Mouse (Mus musculus) gastrocnemius, postnatal 4 days (tissue): Measurements from ENCODE around the gene Rabep1. TPM values are rescaled to one million over a fixed set of nuclear protein-coding genes. Genes with fewer than 3 reads are reported as not detected.
"Not testable (repeated sequence)": the region's sequence is repeated elsewhere in the genome, so short reads cannot be mapped to it uniquely, and the experiment has no call there.

ENCODE experiments used
- DNase-seq, 2 experiments: peaks; one replicate each; pipeline ENCODE4 v3.0.0; 2021 to 2022; ENCODE audit warnings: low spot score in 2 of 2, mixed read lengths in 2 of 2
- total RNA-seq, 2 experiments: library from RNA; stranded (reverse); gene quantifications; 2 replicates each; pipeline ENCODE4 v1.2.3; 2021

Gene Rabep1
- total RNA-seq, 2 experiments from 2014 or later: 39.4 to 40.7 TPM

DNA sequence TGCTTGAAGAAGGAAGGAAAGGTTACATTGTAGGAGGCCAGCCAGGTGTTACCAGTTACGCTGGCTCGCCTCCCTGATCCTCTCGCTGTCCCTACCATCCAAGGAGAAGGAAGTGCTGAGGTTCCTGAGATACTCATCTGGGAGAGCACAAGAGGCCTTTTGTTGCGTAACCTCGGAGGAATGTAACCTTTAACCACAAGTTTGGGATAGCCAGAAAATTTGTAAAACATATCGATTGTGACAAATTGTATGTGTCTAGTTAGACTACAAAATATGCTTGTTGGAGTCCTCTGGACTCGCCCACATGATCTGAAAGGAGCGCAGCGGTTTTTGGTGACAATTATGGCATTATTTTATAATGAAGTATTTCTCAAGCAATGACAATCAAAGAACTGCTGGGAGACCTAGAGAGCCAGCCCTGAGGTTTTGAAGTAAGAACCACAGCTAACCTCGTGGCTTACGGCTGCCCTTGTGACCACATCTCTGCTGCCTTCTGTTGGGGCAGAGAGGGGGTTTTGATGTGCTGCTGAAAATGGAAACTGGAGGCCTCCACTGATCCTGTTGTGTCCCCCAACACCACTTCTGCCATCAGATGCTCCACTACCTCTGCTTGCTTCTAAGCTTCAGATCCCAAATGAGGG lies 15.5 kb upstream of the Rabep1 start:
- DNase-seq: no peak

DNA sequence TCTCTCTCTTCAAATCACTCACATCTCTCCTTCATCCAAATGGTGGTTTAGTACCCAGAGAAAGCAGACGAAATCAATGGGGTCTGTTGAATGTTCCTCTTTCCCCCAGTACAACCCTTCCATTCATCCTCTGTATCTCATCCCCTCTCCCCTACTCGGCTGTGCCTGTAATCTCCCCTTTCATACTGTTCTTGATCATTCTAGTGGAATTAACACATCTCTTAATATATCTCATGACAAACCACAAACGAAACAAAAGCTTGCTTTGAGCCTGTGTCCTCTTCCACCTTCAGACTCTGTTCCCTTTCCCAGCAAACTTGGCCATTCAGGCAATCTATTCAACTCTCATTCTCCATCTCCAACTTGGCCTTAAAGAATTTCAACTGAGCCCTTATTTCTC lies 13.4 kb upstream of the Rabep1 start:
- DNase-seq: no peak

DNA sequence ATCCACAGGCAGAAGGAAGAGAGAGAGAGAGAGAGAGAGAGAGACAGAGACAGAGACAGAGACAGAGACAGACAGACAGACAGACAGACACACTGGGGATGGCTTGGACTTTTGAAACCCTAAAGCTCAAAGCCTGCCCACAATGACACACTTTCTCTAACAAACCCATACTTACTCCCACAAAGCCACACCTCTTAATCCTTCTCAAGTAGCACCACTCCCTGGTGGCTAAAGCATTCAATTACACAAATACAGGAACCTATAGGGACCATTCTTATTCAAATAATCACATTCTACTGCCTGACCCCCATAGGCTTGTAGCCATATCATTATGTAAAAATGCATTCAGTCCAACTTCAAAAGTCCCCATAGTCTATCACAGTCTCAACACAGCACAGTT lies 11.2 kb upstream of the Rabep1 start:
- DNase-seq: no peak

DNA sequence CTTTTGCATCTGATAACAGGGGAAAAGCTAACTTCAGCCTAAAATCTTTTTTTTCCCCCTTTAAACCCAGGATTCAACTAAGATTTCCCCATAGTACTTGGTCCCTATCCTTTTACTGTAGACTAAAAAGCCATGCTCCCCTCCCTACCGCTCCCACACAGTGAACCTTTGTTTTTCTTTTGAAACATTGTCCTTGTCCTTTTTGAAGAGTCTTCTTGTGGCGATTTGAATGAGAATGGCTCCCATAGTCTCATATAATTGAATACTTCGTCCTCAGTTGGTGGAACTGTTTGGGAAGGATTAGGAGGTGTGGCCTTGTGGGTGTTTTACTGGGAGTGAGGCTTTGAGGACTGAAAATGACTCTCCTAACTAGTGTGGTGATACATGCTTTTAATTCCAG lies 10.7 kb upstream of the Rabep1 start:
- DNase-seq: no peak

DNA sequence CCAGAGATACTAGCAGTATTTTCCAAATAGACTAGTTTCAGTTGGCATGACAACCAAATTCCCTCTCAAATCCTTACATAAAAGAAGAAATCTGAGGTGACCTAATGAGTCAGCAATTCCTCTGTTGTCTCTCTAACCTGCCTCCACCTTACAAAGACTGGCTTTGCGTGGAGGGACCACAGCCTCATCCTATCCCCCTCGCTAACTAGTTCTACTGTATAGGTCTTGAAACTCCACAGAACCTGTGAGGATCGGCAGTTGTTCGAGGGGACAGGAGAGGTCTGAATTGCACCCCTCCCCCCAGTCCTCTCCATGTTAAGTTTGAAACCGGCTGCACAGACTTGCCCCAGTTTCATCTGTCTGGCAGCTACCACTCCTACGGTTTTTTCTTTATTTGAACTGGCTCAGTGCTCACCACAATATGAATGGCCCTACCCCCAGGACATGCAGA lies 9.2 kb upstream of the Rabep1 start:
- DNase-seq: no peak

DNA sequence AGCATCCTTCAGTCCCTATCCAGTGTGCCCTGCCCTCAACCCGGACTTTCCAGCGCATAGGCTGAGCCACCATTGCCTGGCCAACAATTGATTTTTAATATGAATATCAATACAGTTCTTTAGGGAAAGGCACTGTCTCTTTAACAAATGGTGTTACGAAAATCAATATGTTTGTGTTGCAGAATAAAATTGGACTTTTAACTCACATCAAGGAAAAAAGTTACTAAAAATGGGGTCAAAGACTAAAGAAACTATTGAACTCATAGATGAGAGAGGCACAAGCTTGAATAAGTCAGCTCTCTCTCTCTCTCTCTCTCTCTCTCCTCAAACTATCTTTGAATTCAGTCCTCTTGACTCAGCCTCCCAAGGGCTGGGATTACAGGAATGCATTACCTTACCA lies 7.5 kb upstream of the Rabep1 start:
- no peak for DNase-seq

DNA sequence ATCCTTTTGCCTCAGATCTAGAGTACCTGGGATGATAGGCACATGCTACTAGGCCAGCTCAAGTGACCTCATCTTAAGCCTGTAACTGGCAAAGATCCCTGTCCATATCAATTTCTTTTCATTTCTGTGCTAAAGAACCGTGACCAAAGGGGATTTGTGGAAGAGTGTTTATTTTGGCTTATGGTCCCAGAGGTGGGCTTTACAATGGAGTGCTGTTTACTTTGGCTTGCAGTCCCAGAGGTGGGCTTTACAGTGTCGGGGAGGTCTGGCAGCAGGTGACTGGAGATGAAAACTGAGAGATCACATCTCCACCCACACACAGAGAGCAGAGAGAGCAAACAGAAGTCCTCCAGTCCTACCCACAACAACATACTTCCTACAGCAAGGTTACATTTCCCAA lies 6.0 kb upstream of the Rabep1 start:
- DNase-seq: no peak

DNA sequence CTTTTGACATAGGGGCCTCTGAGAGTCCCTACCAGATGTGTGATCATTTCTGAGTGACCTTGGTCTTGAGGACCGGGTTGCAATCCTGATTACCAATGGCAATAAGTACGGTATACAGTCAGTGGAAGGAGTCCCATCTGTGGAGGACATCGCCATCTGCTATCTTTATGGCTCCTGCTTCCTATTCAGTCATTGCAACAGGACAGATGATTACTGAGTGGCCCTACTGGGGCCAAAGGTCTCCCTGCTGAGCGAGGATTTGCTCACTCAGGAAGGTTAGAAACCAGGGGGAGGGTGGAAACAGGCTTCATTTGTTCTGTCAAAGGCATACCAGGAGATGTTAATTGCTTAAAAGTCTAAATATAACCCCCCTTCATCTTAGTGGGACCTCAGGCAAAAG lies 1.6 kb upstream of the Rabep1 start:
- no peak for DNase-seq

DNA sequence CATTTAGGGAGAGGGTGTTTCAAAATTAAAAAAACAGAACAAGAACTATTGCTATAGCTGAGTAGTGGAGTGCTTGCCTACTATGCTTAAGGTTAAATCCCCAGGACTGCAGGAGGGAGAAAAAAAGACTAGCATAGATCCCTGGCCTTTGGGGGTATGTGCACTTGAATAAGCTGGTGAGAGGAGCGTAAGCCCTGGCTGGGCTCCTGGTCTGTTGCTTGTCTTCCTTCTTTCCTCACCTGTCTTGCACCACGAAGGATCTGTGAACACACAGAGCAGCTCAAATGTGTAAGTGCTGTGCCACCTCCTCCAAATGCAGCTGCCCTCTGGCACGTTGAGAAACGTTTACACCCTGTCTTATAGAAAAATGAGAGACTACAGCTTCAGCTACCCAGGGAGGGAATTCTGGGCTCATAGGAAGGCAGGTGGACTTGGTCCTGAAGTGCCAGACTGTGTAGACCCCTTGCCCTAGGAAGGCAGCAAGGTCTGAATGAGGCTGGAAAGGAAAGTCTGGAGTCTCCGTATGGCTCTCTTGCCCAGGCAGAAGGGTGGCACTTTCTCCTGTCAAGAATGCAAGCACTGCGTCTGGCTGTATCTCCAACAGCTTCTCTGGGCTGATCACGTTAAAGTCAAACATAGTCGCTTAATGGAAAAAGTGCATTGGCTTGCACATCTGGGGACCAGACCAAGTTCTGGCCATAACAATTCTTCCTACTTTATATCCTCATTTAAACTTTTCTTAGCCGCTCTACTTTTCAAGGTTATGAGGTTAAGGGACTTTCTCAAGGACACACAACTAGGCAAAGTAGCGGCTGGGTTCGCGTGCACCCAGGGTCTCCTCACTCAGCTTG lies 652 bp upstream of the Rabep1 start:
- no peak for DNase-seq

DNA sequence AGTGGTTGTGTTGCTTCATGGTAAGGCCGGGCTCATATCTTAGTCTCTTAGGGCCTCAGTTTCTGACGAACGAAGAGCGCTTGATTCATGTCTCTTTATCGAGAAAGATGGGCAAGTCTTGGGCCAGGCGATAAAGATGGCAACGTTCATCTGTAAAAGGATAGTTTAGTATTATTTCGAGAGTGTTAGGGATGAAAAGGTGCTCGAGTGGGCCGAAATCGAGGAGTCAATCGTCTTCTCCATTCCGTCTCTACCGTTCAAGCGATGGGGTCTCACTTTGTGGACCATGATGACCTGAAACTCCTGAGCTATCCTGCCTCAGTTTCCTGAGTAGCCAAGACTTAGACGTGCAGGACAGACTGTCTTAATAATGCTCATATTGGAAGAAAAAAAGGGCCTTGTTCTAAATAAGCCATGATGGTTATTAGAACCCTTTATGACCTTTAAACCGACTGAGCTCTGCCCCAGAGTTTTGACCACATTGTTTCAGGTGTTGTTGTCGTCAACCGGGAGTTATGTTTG lies 940 bp downstream of the Rabep1 start:
- DNase-seq: no peak

DNA sequence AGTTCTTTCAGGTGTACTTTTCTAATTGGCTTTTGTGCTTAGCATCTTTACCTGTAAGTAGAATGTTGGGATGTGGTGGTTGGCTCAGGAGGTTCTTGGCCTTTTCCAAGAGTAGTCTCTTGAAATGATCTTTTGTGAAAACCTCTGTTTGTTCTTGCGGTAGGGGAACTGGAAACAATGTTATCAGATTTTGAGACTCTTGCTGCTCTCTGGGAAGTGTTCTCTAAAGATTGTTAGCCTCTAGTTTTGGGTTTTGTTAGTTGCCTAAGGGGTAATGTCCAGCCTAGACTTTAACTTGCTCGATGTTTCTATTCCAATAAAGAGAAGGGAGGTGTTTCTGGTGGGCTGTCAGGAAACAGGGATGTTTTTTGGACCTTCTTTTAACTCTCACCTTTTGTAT lies 1.5 kb downstream of the Rabep1 start:
- no peak for DNase-seq

DNA sequence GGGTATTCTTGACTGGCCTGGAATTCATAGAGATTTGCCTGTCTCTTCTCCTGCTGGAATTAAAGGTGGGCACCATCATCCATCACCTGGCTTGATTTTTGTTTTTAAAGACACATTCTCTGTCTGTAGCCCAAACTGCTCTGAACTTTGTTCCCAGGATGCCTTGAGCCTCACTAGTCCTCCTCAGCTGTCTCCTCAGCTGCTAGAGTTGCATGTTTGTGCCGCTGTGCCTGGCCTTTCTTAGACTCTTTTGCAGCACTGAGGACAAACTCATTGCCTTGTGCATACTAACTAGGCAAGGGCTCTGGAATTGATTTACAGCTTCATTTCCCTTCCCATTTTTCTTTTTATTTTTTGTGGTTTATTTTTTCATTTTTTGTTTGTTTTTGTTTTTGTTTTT lies 15.8 kb downstream of the Rabep1 start:
- no peak for DNase-seq

DNA sequence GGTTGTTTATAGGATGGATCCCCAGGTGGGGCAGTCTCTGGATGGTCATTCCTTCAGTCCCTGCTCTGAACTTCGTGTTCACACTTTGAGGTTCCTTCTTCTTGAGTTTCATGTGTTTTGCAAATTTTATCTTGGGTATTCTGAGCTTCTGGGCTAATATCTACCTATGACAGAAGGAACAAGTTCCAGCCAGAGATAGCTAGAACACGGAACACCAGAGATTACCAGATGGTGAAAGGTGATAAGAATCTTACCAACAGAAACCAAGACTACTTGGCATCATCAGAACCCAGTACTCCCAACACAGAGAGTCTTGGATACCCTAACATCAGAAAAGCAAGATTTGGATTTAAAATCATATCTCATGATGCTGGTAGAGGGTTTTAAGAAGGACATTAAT lies 18.6 kb downstream of the Rabep1 start:
- DNase-seq: not testable (repeated sequence)

DNA sequence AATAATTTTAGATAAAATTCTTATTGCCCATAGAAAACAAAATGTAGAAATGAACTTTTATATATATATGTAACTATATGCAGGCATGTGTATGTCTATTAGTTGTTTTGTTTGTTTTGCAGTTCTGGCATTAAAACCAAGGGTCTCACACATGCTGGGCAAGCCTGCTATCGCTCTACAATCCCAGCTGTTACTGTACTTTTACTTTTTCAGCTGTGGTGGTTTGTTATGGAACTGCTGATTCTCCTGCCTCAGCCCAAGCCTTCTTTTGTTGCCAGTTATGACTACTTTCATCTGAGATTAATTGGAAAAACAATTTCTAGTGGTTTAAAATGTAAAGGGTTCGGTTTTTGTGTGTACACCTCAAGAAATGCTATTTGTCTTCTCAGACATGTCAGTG lies 20.6 kb downstream of the Rabep1 start:
- DNase-seq: no peak

DNA sequence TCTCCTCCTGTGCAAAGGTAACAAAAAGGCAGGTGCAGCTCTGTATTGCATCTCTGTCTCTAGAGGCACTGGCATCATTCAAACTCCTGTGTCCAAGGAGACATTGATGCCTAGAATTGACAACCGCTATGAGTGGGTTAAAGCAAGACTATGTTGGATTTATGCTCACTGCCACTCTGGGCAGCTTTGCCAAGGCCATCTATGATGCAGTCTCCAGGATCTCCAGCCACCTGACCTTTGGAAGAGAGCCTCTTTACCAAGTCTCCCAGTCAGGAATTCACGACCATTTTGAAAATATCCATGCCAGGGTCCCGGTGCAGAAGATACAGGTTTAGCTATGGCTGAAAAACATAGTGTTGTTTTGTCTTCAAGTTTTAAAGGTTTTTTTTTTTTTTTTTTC lies 24.7 kb downstream of the Rabep1 start:
- DNase-seq: no peak

DNA sequence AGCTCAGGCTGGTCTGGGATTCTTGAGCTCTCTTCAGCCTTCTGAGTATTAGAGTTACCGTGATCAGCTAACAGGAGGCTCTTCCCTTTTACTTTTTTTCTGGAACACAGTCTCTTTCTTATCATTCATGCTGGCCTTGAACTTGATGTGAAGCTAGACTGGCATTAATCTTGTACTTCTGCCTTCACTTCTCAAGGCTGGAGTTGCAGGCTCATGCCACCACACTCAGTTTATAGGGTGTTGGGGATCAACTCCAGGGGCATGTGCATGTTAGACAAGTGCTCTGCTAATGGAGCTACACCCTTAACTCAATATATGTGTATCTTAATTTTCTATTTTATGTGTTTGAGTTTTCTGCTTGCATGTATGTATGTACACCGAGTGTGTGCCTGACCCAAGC lies 25.2 kb downstream of the Rabep1 start:
- DNase-seq: no peak

DNA sequence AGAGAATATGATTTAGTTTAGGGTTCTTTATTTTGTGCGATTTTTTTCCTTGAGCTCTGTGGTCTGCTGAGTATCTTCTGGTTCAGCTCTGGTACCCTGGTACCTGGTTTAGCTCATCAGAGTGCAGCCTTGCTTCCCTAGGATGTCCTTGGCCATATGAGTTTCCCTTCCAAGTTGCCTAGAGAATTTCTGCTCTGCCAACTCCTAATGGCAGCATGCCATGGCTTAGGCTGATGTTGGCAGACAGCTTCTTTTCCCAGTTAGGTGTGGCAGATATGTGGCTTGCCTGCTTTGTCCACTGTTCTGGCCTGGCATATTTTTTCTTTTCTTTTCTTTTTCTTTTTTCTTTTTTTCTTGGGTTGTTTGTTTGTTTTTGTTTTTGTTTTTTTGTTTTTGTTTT lies 25.8 kb downstream of the Rabep1 start:
- peak; percentile 32 to 47 for DNase-seq

DNA sequence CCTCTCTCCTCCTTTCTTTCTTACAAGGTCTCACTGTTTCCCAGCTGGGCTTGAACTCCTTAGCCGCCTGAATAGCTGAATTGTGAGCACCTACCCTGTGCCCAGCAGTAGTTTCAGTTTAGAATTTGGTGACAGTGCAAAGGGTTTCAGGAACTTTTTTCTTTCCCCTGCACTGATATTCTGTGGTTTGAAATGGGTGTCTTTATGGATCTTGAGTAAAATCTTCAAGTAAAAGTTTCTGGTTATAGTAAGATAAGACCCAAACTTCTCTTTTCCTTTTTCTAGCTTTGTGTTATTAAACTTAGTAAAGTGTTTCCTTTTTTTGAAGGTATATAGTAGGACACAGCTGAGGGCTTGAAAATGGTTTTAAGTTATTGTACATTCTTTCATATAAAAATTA lies 26.5 kb downstream of the Rabep1 start:
- DNase-seq: no peak

DNA sequence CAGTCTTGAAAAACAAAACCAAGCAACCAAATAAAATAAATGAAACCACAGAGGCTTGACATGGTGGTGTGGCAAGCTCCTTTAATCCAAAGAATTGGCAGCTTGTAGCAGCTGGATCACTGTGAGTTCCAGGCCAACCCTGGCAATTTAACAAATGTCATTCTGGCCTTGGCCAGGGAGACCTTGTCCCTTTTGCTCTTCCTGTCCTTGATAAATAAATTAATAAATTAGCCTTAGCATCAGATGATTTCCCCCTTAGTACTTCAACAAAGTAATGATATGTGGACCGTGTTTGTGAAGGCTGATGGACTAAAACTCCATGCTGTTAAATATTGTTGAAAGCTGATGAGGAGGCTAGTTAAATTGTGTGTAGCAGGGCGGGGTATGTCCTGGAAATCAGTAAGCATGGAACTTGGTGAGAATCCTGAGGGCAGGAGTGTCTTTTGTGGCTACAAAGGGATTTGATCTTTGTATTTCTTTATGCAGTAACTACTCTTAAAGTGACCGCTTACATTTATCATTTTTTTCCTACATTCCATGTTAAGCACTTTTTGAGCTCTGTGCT lies 27.3 kb downstream of the Rabep1 start:
- DNase-seq: no peak

DNA sequence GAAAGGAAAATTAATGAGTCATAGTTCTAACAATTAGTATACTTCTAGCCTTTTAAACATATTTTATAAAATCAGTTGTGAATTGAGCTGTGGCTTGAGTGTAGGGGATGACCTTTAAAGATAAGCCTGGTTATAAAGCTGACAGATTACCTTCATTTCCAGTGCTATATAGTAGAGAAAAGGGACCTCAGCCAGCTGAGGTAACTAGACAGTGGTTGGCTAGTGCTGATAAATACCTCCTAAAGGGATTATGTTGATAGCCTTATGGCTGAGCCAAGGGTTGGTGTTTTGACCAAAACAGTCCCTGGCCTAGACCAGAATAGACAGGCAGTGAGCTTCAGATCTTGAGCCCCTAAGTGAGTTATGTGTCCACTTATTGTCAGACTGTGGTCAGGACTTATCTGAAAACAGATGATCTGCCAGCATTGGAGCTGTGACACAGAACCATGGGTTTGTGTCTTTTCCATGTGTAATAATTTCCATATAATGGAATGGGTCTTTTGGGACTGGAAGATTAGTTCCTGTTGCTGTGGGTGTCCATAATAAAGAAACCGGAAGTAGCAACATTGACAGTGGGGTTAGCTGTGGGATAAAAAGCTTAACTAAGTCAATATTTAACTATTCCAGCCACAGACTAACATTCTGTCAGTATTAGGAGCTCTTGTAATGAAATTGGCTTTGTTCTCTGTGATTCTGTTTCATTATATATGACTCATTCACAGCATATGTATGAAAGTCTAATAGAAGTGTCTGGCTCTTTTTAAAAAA lies 29.5 kb downstream of the Rabep1 start:
- no peak for DNase-seq

DNA sequence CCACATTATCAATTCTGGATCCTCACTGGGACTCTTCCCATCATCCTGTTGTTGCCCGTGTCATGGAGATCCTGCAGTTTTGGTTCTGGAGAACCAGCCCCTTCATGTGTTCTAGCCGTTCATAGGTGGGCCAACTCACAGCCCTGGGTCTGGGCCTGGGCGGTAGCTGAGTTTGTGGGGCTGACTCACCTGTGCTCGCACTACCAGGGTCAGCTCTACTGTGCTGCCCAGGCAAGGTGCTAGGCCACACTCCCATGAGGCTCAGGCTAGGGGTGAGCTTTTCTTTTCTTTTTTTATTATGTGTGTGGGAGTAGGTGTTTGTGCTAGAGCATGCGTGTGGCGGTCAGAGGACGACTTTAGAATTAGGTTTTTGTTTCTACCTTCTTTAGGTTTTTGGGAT lies 33.1 kb downstream of the Rabep1 start:
- DNase-seq: no peak
